ENCODE assay signal across 31 mouse cellular contexts in genomic region chr2:59520663-59521062, GRCm38 (mm10). TPM values are rescaled to one million over a fixed set of nuclear protein-coding genes. Genes with fewer than 3 reads are reported as not detected.
"Had no signal": no experiment of that assay in that cellular context is flagged by ENCODE, and none has a peak within 500 bp of the region (broad histone marks: within the 10 kb centered on the region; RNA-seq: fewer than 3 reads in every experiment).

No protein-coding gene starts in this region.

- ATAC-seq: hindbrain, postnatal 0 days; intestine, embryonic 16.5 days had no signal

- H3K4me3 ChIP-seq: heart, adult 2 months; heart, embryonic 13.5 days; heart, embryonic 15.5 days; hindbrain, embryonic 13.5 days; hindbrain, embryonic 15.5 days; kidney, embryonic 15.5 days; limb, embryonic 12.5 days had no signal

- H3K4me2 ChIP-seq: heart, embryonic 11.5 days; heart, embryonic 13.5 days; heart, embryonic 15.5 days; hindbrain, embryonic 13.5 days; hindbrain, embryonic 15.5 days; kidney, embryonic 15.5 days; limb, embryonic 12.5 days; liver, embryonic 11.5 days had no signal

- H3K27me3 ChIP-seq: heart, embryonic 13.5 days; heart, embryonic 15.5 days; hindbrain, embryonic 13.5 days; hindbrain, embryonic 15.5 days; kidney, embryonic 15.5 days; limb, embryonic 12.5 days had no signal

- H3K36me3 ChIP-seq: heart, embryonic 13.5 days; heart, embryonic 15.5 days; hindbrain, embryonic 13.5 days; hindbrain, embryonic 15.5 days; kidney, embryonic 15.5 days; limb, embryonic 12.5 days had no signal

- H3K27ac ChIP-seq: heart, adult 2 months; heart, embryonic 13.5 days; heart, embryonic 15.5 days; hindbrain, embryonic 13.5 days; hindbrain, embryonic 15.5 days; hindbrain, postnatal 0 days; kidney, embryonic 15.5 days; kidney, postnatal 0 days; limb, embryonic 12.5 days had no signal

- DNase-seq: gastrocnemius, postnatal 14 days; gastrocnemius, postnatal 36 days; heart, adult 2 months; heart, postnatal 14 days; heart, postnatal 36 days; kidney, adult 11 months; kidney, adult 2 months; kidney, adult 9 months; kidney, postnatal 14 days; kidney, postnatal 36 days; layer of hippocampus, adult 9-11 months; layer of hippocampus, postnatal 36 days; left cerebral cortex, postnatal 4 days; liver had no signal

- H3K9me3 ChIP-seq: heart, embryonic 13.5 days; heart, embryonic 15.5 days; hindbrain, embryonic 13.5 days; hindbrain, embryonic 15.5 days; kidney, embryonic 15.5 days; limb, embryonic 12.5 days had no signal

- H3K9ac ChIP-seq: heart, embryonic 13.5 days; heart, embryonic 15.5 days; hindbrain, embryonic 13.5 days; hindbrain, embryonic 15.5 days; kidney, embryonic 15.5 days; limb, embryonic 12.5 days had no signal

- H3K4me1 ChIP-seq: hindbrain, embryonic 13.5 days; hindbrain, embryonic 15.5 days had no signal

RNA-seq across cellular contexts. Expression of gene Dapl1, which starts 36.2 kb away (rescaled TPM):
- total RNA-seq: gastrocnemius, adult 18-20 months; gastrocnemius, adult 8-10 months; gastrocnemius, postnatal 14 days; gastrocnemius, postnatal 36 days; heart, adult 2 months; heart, postnatal 14 days; heart, postnatal 36 days; hematopoietic stem cell, adult 5-6 weeks; hindbrain, postnatal 0 days; layer of hippocampus, adult 18-20 months; layer of hippocampus, postnatal 14 days; layer of hippocampus, postnatal 36 days had no signal
- polyA plus RNA-seq: heart, adult 2 months; heart, embryonic 13.5 days; hindbrain, embryonic 13.5 days; intestine, embryonic 14.5 days; intestine, embryonic 16.5 days had no signal
